Mouse (Mus musculus): ENCODE measurements around the gene Slco2b1.
A peak's percentile ranks its signal among the peaks of the same experiment; 100 is the strongest.
"Not testable (repeated sequence)": the region's sequence is repeated elsewhere in the genome, so short reads cannot be mapped to it uniquely, and the experiment has no call there.

The Slco2b1 gene

DNA sequence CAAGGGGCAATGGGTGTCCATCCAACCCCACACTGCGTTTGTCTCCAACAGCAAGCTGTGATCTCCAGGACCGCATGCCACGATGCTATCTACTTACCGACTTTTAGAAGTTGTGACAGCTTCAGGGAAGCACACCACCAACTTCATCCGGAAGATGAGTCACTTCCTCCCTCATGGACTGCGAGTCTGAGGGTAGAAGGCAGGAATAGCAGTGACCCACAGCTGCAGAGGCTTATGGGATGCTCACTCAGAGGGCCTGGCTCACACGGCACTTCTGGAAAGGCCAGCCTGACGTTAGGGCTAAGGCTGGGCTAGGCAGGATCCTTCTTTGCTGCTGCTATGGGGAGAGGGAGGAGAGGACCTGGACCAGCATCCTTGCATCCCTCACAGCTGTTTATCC is at the start of gene Slco2b1:
Gene Slco2b1, minus strand, starts transcription at position 175 of the 400 bp plus-strand sequence.
- peak; percentile 32 for DNase-seq

DNA sequence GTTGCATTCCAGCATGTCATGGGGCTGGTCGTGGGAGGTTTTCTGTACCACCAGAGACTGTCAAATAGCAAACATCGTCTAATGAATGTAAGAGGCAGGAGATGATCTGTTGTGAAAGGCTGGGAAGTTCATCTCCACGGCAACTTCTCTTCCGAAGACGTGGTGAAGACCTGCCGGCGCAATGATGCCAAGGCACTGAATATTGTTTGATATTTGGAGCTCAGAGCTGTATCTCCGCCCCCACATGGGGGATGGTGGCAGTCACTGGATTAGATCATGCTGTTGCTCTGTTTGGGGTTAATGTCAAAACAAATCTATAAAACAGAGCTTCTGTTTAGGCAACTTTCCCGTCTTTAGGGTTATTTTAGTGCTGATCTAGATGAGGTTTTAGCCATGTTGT is 28.1 kb upstream of the Slco2b1 start:
- DNase-seq, result no peak

DNA sequence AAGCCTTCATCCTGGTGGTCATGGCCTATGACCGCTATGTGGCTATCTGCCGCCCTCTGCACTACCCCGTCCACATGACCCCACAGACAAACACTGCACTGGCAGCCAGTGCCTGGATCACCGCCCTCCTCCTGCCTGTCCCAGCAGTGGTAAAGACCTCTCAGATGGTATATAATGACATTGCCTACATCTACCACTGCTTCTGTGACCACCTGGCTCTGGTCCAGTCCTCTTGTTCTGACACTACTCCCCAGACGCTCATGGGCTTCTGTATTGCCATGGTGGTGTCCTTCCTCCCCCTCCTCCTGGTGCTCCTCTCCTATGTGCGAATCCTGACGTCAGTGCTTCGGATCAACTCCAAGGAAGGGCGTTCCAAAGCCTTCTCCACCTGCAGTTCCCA is 24.4 kb upstream of the Slco2b1 start:
- DNase-seq, result not testable (repeated sequence)

DNA sequence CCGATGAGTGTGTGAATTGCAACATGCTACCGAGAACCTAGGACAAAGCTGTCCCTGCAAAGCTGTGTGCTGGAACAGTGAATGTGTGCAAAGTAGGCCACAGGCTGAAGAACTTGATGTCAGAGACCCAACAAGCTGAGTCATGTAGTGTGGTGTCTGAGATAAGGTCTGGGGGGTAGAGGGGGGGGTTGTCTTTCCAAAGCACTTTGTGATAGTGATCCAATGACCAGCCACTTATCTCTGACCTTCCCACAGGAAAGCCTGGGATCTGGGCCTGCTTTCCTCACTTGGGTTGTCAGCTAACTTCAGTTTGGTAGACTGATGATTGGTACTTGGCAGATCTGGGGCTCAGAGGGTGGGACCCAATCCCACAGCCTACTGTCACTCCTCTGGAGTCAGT is 23.5 kb upstream of the Slco2b1 start:
- DNase-seq, result no peak

DNA sequence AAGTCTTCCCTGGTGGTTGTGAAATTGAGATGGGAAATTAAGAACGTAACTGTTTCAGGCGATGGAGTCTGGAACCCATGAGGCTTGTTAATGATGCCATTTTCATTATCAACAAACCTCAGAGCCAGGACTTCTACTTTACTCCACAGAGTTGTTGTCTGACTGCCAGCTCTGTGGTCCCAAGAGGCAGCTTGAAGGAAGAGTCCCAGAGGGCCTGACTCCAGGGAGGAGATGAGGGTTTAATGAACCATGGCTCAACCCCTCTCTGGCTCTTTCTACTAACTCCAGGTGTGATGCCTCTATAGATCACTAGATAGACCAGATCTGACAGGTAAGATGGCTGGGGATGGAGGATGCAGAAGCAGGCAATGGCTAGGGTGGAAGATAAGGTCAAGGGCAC is 18.8 kb upstream of the Slco2b1 start, which contains the start of gene Olfr520:
Gene Olfr520, plus strand, starts transcription at position 301 of the 400 bp plus-strand sequence.
- no peak for DNase-seq

DNA sequence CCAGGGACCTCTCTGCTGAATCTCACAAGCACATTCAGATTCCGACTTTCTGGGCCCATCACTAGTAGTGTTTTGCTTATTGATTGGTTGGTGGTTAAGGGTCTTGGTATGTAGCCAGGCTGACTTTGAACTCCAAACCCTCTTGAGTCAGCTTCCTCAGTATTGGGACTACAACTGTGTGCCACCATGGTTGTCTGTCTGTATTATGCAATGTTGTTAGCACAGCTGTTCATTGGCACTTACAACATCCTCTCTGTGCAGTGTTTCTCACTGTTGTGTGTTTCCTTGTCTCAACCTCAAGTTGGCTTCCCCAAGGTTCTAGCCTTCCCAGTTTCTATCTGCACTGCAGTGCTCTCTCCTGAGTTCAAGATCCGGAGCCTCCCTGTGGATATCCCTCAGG is 5.4 kb upstream of the Slco2b1 start:
- DNase-seq, result no peak

DNA sequence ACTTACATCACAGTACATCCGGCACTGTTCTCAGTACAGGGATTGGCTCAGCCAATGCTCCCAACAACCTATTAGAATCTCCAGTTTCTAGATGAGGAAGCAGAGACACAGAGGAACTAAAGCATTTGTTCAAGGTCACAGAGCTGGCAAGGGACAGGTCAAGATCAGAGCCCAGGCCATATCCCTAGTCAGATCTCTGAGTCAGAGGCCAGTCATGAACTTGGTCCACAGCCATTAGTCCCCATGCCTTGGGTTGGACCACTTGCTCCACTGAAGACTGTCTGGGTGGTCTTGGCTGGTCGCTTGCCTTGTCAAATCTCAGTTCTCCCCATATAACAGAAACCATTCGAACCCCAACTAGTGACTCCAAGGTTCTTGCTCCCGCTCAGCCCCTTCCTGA is 1.3 kb upstream of the Slco2b1 start:
- DNase-seq, result no peak

DNA sequence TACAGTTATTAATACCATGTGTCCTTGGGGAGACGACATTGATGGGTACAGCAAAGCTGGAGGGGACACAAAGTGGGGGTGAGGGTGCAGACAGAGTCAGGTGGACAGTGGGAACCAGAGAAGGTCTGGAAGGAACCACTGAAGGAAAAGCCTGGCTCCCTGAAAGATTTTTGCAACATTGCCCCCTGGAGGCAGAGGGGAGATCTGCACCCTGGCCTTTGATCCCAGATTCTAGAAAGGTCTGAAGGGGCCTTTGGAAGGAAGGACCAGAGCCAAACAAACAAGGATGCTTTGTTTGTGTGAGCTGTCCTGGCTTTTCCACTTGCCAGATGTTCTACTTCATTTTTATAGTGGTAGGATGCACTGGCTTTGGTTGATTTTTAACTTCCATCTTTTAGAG is 664 bp downstream of the Slco2b1 start:
- peak; percentile 45 for DNase-seq

DNA sequence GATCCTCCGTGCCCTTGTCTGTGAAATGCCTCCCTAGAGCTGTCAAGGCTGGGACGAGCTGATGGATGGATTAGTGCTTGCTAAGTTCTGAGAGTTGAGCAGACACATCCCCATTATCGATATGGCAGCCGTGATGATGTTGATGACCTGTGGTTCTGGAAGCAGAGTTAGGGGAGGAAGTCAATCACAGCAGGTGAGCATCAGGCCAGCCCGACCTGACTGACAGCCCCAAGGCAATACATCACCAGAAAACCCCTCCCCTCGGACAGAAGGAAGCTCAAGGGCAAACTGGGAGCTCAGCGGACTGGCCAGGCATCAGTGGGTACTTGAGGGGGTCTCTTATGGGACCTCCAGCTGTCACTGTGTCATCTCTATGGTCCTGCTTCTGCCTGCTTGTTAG is 1.1 kb downstream of the Slco2b1 start:
- no peak for DNase-seq

DNA sequence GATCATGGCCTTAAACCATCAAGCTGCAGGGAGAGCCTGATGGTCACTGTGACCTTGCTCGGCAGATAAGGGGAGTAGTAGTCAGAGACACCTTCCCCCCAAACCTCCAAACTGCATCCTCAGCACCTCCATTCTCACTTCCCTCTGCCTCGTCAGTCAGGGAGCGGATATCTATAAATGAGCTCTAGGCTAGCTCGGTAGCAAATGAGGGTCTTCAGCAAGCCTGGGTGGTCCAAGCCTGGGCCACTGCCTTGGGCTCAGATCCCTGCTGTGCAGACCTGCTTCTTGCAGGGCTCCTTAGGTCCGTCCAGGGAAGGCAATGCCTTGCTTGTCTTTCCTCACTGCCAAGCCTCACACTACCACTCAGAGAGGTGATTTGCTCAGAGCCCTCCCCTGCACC is 2.4 kb downstream of the Slco2b1 start:
- DNase-seq, result no peak

DNA sequence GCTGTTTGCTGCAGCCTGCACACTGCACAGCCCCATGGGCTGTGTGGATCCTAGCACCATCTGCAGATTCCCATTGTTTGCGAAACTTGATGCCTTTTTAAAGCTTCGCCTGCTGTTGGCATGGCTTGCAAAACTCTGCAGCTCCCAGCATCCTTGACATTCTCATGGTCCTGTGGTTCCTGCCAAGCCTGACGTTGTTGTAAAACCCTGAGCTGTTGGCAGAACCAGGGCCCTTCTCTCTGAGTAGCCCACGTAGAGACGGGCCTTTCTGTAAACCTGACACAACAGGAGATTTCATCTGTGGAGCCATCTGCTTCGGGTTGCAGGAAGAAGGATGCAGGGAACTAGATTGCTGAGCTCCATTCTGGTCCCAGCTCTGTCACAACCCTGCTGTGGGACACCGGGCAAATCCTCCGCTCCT is 2.8 kb downstream of the Slco2b1 start:
- no peak for DNase-seq

DNA sequence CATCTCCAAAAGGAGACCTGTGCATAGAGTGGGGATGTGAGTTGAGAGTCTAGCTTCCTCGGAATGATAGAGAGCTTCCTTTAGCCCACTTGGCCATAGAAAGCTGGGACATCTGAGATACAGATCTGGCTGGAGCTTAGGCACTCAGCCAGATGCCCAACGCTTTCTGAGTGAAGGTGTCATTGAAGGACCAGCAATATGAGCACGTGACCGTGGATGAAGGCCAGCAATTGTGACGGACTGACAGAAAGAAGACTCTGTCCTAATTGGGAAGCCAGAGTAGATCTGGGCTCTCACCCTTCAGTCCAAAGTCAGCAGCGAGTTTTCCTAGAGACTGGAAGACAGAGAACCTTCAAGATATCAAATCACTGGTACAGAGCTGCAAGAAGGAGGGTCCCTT is 3.5 kb downstream of the Slco2b1 start:
- no peak for DNase-seq

DNA sequence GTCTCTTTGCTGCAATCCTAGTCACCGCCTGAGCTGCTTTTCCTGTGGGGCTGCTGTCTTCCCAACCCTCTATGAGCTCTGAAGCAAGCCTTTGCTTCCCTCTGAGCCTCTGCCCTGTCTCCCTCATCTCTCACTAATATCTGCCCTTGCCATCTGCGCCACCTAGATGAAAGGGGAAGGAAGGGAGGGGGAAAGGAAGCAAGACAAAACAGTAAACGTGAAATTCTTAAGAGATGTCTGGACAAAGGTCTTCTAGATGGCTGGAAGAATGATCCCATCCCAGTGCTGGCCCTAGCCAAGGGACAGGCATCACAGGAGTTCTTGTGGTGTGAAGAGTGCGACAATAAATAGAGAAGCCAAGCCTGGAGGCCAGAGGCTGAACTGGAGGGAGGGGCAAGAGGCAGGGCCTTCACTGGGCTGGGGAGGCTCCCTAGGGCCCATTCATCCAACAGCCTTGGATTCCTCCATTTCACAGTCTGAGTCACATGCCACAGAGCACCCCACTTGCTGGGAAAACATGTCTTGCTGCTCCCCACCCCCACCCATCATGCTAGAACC is 4.0 kb downstream of the Slco2b1 start:
- peak; percentile 38 for DNase-seq

DNA sequence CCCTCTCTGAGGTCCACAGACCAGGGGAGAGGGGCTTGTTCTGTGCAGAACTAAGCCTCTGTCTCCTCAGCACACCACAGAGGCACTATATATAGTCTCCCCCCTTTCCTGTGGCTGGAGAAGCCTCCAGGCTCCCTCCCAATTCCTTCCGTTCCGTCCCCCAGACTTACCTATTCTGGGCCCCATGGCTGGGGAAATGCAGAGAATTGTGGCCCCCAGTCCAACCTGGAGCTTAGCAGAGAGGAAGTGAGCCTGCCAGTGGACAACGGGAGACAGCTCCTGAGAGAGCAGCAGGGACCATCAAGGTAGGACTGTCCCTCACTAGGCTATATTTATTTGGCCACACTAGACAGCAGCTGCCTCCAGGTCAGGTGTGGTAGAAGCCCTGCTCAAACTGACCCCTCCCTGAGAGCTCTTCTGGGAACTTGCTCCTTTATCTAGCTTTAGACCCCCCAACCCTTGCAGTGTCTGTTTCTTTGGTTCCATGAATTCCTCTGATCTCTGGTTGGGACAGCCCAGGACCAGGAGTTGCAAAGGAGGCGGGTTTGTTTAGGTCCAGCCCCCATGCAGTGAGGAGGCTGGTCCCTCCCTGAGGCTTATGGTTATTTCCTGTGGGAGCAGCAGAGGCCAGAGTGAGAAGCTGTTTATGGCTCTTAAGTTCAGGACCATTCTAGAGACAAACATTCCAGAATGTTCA is 4.7 kb downstream of the Slco2b1 start:
- peak; percentile 64 for DNase-seq

DNA sequence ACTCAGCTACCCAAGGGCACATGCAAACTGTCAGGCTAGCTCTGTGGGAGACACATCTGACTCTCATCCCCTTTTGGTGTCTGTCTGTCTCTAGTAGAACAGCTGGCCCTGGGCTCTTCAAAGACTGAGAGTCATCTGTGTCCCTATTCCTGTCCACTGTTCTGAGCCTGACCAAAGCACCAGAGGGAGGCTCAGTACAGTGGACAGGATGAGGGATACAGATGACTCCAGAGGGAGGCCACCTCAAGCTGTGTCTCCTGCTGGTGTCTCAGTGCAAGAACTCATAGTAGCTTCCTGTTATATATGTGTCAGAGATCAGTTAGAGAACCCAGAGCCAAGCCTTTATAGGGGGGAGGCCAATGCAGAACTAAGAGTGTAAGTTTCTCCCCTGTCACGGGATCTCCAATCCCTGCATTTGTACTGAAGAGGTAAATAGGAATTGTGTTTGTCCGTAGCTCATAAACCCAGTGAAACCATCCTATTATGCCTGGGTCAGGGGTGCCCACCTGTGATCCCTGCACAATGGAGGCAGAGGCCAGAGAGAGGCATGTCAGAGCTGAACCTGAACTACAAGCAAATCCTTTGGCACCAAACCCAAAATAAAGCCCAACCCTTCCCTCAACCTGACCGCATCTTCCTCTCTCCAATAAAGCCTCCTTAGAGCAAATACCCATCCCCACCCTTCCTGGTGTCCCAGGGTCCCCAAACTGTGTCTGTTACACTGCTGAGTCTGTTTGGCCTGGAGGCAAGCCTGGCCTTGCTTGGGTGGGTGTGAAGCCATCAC is 6.2 kb downstream of the Slco2b1 start:
- no peak for DNase-seq

DNA sequence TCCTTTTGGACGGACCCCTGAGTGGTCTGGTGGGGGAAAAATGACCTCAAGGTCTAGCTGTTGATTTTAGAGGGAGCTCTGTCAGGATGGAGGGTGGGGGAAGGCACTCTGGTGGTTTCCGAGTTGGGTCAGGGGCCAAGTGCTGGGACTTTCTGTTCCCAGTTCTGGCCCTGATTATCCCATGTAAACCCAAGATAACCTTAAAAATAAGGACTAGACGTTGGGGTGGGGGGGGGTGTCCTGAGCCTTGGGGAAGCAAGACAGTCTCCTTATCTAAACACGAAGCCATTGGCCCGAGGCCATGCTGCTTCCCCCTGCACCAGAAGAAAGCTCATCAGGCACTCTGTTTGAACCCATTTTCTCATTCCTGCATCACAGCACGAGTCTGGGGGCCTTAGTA is 8.9 kb downstream of the Slco2b1 start:
- peak; percentile 38 for DNase-seq

DNA sequence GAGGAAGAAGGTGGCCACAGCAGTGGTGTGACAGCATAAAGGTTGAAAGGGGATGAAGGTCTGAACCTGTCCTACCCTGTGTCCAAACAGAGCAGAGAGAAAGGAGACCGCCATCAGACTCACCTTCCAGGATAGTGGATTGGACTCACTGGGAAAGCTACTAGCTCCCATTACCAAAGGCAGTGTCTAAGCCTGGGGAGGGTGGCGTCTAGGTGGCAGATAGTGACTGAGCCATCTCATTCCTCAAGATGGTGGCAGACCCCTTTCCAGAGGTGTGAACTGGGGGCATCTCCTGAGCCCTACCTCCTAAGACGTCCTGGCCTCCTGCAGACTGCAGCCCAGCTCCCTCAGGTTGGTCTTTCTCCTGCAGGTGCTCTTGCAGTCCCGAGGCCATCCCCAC is 10.5 kb downstream of the Slco2b1 start:
- no peak for DNase-seq

DNA sequence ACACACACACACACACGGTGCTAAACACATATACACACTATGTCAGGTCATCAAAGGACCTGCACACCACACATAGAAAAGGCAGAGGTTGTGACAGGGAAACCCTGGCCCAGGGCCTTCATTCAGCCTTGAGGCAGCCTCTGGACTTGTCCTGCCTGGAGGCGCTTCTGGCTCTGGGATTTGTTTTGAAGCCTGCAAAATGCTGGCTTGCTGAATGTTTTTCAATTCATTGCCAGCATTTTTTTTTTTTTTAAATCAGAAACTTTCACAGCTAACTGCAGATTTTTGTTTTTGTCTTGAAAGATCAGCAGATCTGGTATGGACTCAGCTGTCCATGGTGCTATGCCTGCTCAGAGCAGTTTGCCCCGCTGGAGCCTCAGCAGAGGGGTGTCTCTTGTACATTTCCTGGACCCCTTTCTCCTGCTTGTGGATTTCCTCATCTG is 11.4 kb downstream of the Slco2b1 start:
- no peak for DNase-seq

DNA sequence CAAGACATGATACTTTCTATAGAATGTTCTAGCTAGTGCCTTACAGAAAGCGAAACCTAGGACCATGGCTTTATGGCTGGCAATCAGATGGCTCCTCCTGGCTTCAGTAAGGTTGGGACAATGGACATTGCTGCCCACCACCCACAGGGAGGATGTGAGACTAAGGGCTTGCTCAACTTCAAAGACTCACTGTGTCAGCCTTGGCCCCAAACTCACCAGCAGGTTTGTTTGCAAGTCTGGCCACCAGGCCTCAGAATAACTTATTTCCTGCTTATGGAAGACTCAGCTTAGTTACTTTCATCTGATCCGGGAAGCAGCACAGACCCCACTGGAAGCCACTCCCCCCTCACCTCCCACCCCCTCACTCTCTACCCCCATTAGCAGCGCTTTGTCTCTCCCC is 12.0 kb downstream of the Slco2b1 start:
- DNase-seq, result no peak

DNA sequence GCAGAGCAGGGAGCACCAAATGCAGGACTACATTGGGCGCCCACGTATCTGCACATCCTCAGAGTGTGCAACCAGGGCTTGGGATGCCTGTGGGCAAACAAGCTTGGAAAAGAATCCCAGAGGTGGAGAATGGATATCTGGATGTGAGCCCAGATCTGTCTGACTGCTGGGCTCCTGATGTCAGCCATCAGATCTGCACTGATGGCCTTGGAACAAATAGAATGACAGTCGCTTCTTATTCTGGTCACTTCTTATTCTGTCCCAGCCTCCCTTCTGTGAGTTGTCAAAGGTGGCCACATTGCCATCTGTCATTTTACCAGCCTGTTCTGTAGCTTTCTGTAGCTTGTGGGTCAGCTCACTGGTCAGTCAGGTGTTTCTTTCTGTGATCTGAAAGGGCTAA is 12.6 kb downstream of the Slco2b1 start:
- DNase-seq, result no peak

DNA sequence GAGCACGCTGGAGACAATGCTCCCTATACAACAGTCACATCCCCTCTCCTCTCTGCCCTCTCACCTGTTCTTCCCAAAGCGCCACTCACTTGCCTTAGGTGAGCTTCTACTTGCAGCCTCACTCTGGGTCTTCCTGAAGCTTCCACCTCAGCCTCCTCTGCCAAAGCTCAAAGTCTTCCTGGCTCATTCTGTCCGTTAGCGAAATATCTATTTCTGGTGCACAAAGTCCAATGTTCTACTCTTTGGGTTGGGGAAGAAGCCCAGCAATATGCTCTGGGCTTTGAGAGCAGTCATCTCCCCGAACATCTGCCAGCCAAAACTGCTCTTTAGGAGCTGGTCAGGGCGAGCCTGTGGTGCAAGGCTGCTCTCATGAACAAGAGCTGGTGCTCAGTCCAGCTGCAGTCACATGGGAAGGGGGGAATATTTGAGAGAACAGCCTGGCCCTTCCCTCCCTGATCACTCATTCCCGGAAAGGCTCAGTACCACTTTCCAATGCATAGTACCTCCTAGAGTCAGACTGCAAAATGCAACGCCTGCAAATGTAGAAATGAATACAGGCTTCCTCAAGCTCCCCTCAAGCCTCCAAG is 15.6 kb downstream of the Slco2b1 start:
- DNase-seq, result peak; percentile 57

DNA sequence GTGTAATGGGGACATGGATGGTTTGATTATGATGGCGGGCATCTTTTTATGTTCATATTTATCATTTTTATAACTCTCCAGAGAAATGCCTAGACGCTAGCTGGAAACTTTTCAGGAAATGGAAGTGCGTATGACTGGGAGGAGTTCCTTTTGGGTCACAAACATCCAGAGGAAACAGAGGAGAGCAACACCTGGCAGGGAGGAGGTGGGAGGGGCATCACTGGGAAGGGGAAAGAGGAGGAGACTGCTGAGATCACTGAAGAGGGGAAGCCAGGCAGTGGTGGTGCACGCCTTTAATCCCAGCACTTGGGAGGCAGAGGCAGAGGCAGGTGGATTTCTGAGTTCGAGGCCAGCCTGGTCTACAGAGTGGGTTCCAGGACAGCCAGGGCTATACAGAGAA is 16.7 kb downstream of the Slco2b1 start:
- DNase-seq, result not testable (repeated sequence)

DNA sequence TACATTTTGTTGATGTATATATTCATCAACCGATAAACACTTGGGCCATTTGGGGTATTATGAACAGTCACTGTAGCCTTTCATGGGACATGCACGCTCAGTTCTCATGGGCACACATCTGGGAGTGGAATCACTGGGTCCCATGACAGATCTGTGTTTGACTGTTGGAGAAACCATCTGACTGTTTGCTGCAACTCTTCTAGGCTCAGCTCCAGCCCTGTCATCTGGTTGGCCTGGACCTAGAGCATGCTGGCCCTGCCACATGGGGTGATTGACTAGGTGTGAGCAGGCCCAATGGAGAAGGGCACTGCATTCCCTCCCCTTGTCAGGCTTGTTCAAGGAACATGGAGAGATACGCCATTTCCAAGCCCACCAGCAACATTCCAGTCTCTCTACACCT is 17.2 kb downstream of the Slco2b1 start:
- DNase-seq, result no peak

DNA sequence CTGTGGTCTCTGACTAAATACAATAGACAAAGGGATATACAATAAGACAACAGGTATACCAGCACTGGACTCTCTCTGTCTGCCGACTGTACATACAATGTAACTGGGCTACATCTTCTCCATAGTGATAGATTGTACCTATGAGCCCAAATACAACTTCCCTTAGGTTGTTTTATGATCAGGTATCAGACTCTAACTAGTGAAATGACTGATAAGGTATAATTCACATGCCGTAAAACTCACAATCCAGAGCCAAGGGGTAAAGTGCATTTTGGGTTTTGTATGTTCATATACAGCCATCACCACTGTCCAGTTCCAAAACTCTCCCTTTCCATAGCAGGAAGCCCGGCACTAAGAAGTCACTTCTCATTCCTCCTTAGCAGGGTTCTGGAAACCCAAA is 17.8 kb downstream of the Slco2b1 start:
- no peak for DNase-seq

Measured in kidney, adult 11 months (tissue).